Mouse (Mus musculus): Measurements from ENCODE around the gene Prkg2. TPM values are rescaled to one million over a fixed set of nuclear protein-coding genes. Genes with fewer than 3 reads are reported as not detected.
A peak's percentile ranks its signal among the peaks of the same experiment; 100 is the strongest.

The Prkg2 gene
- polyA plus RNA-seq, 1 experiment from 2014 or later, result 1.1 TPM

DNA sequence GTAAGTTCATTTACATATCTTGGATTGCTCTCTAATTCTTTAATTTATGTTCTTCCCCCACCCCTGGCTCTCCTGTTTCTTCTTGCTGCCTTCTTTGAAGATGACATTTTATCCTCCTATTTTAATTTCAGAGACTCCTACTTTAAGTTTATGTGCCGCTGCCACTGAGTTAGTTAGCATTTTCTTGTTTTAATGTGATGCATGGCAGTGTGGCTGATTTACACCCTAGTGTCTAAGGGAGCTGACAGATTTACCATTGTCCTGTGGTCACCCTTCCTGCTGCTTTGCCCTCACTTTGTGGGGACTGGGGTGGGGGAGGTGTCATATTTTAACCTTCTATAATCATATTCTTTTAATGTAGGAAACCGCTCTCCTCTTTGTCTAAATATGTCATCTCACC is 74.7 kb downstream of the Prkg2 start:
- Histone ChIP-seq H3K4me3 (no peak overlapping the region), H3K9me3 (replicated peaks) (no peaks in the 10 kb centered on the region), H3K36me3 (no peaks in the 10 kb centered on the region), H3K4me1 (0 out of 2 replicates have a peak, but pooled peaks cover 3% of the 10 kb centered on the region), H3K27ac (no peak overlapping the region), H3K27me3 (ENCODE audit: low read depth, poor library complexity, severe bottlenecking) (no peaks in the 10 kb centered on the region)
- DNase-seq (ENCODE audit: low spot score), result no peak
- WGBS, result 41% methylated on average over 2 of the region's 2 CpGs

DNA sequence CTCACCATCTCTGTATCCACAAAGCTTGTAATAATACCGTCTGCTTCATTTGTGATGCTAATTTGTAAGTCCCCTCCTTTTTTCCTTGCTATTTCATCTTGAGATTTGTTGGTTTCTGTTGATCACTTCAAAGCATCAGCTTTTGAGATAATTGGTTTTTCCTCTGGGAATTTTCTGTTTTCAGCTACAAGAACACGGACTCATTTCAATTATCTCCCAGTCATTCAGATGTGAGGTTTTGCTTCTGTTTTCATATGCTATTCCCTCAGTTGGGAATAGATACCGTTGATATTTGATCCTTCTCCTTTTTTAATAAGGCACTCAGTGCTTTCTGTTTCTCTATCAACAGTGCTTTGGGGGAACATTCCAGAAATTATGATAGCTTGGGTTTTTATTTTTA is 81.6 kb downstream of the Prkg2 start:
- H3K4me3 ChIP-seq, result no peak overlapping the region
- H3K4me1 ChIP-seq, result no peaks in the 10 kb centered on the region
- 70% methylated on average over 3 of the region's 3 CpGs for whole genome bisulfite sequencing
- DNase-seq (ENCODE audit: low spot score), result no peak
- no peak overlapping the region for H3K27ac ChIP-seq
- no peaks in the 10 kb centered on the region for H3K36me3 ChIP-seq
- H3K9me3 ChIP-seq (replicated peaks), result no peaks in the 10 kb centered on the region
- no peaks in the 10 kb centered on the region for H3K27me3 ChIP-seq (ENCODE audit: low read depth, poor library complexity, severe bottlenecking)

- Histone ChIP-seq H3K36me3 (no peaks in the 10 kb centered on the region), H3K27ac (no peak overlapping the region), H3K9me3 (replicated peaks) (no peaks in the 10 kb centered on the region), H3K27me3 (ENCODE audit: low read depth, poor library complexity, severe bottlenecking) (no peaks in the 10 kb centered on the region), H3K4me3 (no peak overlapping the region), H3K4me1 (no peaks in the 10 kb centered on the region)
- DNase-seq (ENCODE audit: low spot score), result no peak
- WGBS, result 62% methylated on average over 1 of the region's 1 CpGs
These were observed 83.8 kb downstream of the Prkg2 start for GRCm38 (mm10) chr5:98953386-98953785.

DNA sequence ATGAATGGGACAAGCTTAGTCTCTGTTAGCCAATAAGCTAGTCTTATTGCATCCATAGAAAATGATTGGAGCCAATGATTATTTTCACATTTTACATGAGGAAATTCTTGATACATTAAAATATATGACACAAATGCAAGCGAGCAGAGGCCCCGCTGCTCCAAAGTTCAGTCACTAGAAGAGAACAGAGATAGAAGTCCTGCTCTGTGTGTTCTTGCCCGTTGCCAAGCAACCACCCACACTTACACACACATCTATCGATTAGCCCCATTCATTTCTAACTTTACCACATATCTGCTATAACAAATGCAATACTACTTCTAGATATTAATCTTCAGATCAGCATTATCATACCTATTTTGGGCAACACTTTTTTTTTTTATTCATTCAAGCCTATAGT is 85.6 kb downstream of the Prkg2 start:
- peaks cover 12% of the 10 kb centered on the region for H3K4me1 ChIP-seq
- no peak overlapping the region for H3K4me3 ChIP-seq
- no peaks in the 10 kb centered on the region for H3K36me3 ChIP-seq
- no peaks in the 10 kb centered on the region for H3K9me3 ChIP-seq (replicated peaks)
- no peak overlapping the region for H3K27ac ChIP-seq
- WGBS, result 95% methylated on average over 4 of the region's 4 CpGs
- no peak for DNase-seq (ENCODE audit: low spot score)
- no peaks in the 10 kb centered on the region for H3K27me3 ChIP-seq (ENCODE audit: low read depth, poor library complexity, severe bottlenecking)

DNA sequence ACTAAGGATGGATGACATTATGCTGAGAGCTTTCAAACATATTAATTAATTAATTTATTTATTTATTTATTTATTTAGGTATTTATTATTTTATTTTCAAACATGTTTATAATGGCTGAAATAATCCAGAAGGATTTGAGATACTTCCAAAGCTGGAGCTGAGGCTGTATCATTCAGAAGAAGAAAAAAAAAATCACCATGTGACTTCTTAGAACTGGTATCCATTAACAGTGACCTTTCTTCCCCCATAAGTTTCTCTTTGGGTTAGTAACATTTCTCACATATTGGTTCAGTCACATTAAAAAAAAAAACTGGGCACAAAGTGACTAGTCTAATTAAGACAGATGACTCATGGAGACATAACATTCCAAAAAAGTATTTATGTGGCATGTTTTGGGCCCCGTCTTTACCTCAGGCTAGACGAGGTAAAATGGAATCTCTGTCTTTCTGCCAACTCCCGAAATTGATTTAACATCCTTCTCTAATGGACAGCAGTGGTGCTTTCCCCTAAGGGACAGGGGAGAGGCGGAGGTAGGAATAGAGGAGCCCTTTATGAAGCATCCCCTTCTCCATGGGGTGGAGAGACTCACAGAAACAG is 86.6 kb downstream of the Prkg2 start:
- DNase-seq (ENCODE audit: low spot score), result no peak
- no peak overlapping the region for H3K27ac ChIP-seq
- WGBS, result 59% methylated on average over 4 of the region's 4 CpGs
- H3K9me3 ChIP-seq (replicated peaks), result no peaks in the 10 kb centered on the region
- H3K4me3 ChIP-seq, result no peak overlapping the region
- no peaks in the 10 kb centered on the region for H3K27me3 ChIP-seq (ENCODE audit: low read depth, poor library complexity, severe bottlenecking)
- peaks cover 20% of the 10 kb centered on the region for H3K4me1 ChIP-seq
- H3K36me3 ChIP-seq, result no peaks in the 10 kb centered on the region

DNA sequence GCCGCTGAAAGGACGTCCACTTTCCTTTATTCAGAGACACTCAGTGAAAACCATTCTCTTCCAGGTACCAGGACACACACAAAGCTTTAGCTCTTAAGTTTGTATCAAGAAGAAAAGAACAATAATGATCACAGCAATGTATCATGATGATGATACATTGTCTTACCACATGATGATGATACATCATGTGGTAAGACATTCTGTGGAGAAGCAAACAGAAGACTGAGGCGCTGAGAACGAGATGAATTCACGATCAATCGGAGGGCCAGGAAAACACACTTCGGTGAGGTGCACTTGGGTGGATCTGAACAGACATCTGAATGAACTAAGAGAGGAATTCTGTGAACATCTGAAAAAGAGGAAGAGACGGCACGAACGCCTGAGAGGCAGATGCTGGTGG is 87.4 kb downstream of the Prkg2 start:
- Histone ChIP-seq H3K9me3 (replicated peaks) (no peaks in the 10 kb centered on the region), H3K4me1 (peaks cover 20% of the 10 kb centered on the region), H3K27ac (no peak overlapping the region), H3K27me3 (ENCODE audit: low read depth, poor library complexity, severe bottlenecking) (no peaks in the 10 kb centered on the region), H3K36me3 (no peaks in the 10 kb centered on the region), H3K4me3 (no peak overlapping the region)
- WGBS, result 91% methylated on average over 10 of the region's 10 CpGs
- DNase-seq (ENCODE audit: low spot score), result no peak

GRCm38 (mm10) chr5:98946656-98947055 is 90.5 kb downstream of the Prkg2 start:
- Histone ChIP-seq H3K27me3 (ENCODE audit: low read depth, poor library complexity, severe bottlenecking) (peaks cover 5% of the 10 kb centered on the region; the same call in 1 of the 2 replicates), H3K4me1 (peaks cover 20% of the 10 kb centered on the region), H3K36me3 (no peaks in the 10 kb centered on the region), H3K9me3 (replicated peaks) (no peaks in the 10 kb centered on the region), H3K4me3 (no peak overlapping the region), H3K27ac (no peak overlapping the region)
- DNase-seq (ENCODE audit: low spot score), result no peak
- 81% methylated on average over 20 of the region's 20 CpGs for WGBS

GRCm38 (mm10) chr5:98946117-98946620 is 91.0 kb downstream of the Prkg2 start:
- no peak for DNase-seq (ENCODE audit: low spot score)
- peaks cover 22% of the 10 kb centered on the region for H3K4me1 ChIP-seq
- H3K9me3 ChIP-seq (replicated peaks), result no peaks in the 10 kb centered on the region
- 62% methylated on average over 4 of the region's 4 CpGs for WGBS
- no peaks in the 10 kb centered on the region for H3K36me3 ChIP-seq
- H3K27ac ChIP-seq, result no peak overlapping the region
- no peak overlapping the region for H3K4me3 ChIP-seq
- H3K27me3 ChIP-seq (ENCODE audit: low read depth, poor library complexity, severe bottlenecking), result peaks cover 7% of the 10 kb centered on the region; the same call in 1 of the 2 replicates

- Histone ChIP-seq H3K4me1 (peaks cover 45% of the 10 kb centered on the region), H3K27me3 (ENCODE audit: low read depth, poor library complexity, severe bottlenecking) (peaks cover 7% of the 10 kb centered on the region; the same call in 1 of the 2 replicates), H3K4me3 (no peak overlapping the region), H3K27ac (no peak overlapping the region), H3K9me3 (replicated peaks) (no peaks in the 10 kb centered on the region), H3K36me3 (no peaks in the 10 kb centered on the region)
- WGBS, result 69% methylated on average over 6 of the region's 6 CpGs
- DNase-seq (ENCODE audit: low spot score), result no peak
These were observed 93.4 kb downstream of the Prkg2 start for GRCm38 (mm10) chr5:98943776-98944175.

- peak; percentile 53 for DNase-seq (ENCODE audit: low spot score)
- peaks cover 7% of the 10 kb centered on the region; the same call in 1 of the 2 replicates for H3K27me3 ChIP-seq (ENCODE audit: low read depth, poor library complexity, severe bottlenecking)
- peaks cover 45% of the 10 kb centered on the region for H3K4me1 ChIP-seq
- no peaks in the 10 kb centered on the region for H3K9me3 ChIP-seq (replicated peaks)
- 7% methylated on average over 6 of the region's 6 CpGs for WGBS
- H3K27ac ChIP-seq, result no peak overlapping the region
- no peak overlapping the region for H3K4me3 ChIP-seq
- H3K36me3 ChIP-seq, result no peaks in the 10 kb centered on the region
These were observed 96.4 kb downstream of the Prkg2 start for GRCm38 (mm10) chr5:98940731-98941130.

DNA sequence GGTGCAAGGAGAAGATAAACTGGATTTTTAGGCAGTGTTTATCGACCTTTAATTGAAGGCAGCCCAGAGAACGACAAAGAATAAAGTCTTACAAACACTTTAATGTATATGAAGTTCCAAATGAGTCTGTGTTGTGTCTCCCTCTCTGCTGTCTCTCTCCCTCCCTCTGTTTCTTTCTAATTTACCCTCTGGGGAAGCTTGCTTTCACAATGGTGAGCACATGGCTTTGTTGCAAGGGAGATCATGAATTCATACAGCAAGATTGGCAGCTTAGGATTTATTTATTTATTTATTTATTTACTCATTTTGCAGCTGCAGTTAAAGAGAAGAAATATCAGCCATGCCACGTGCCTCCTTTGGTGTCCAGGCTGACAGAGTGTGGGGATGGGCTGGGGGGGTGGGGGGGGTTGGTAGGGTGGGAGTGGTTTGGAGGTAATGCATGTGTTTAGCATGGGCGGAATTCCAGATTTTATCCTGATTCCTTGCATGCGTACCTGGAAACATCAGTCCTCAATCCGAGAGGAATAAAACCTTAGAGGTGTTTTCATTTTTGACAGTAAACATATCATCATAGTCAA is 97.4 kb downstream of the Prkg2 start:
- 63% methylated on average over 6 of the region's 6 CpGs for WGBS
- Histone ChIP-seq H3K27ac (no peak overlapping the region), H3K4me3 (no peak overlapping the region), H3K4me1 (peaks cover 47% of the 10 kb centered on the region), H3K36me3 (no peaks in the 10 kb centered on the region), H3K27me3 (ENCODE audit: low read depth, poor library complexity, severe bottlenecking) (peaks cover 7% of the 10 kb centered on the region; the same call in 1 of the 2 replicates), H3K9me3 (replicated peaks) (no peaks in the 10 kb centered on the region)
- no peak for DNase-seq (ENCODE audit: low spot score)

- Histone ChIP-seq H3K27ac (no peak overlapping the region), H3K36me3 (no peaks in the 10 kb centered on the region), H3K27me3 (ENCODE audit: low read depth, poor library complexity, severe bottlenecking) (peaks cover 7% of the 10 kb centered on the region; the same call in 1 of the 2 replicates), H3K9me3 (replicated peaks) (no peaks in the 10 kb centered on the region), H3K4me3 (no peak overlapping the region), H3K4me1 (peaks cover 47% of the 10 kb centered on the region)
- 85% methylated on average over 9 of the region's 9 CpGs for WGBS
- no peak for DNase-seq (ENCODE audit: low spot score)
These were observed 98.0 kb downstream of the Prkg2 start for GRCm38 (mm10) chr5:98939116-98939515.

GRCm38 (mm10) chr5:98937879-98938278 is 99.3 kb downstream of the Prkg2 start:
- Histone ChIP-seq H3K4me3 (no peak overlapping the region), H3K27me3 (ENCODE audit: low read depth, poor library complexity, severe bottlenecking) (peaks cover 7% of the 10 kb centered on the region; the same call in 1 of the 2 replicates), H3K36me3 (no peaks in the 10 kb centered on the region), H3K4me1 (peaks cover 47% of the 10 kb centered on the region), H3K27ac (no peak overlapping the region), H3K9me3 (replicated peaks) (no peaks in the 10 kb centered on the region)
- no peak for DNase-seq (ENCODE audit: low spot score)
- WGBS, result 34% methylated on average over 4 of the region's 4 CpGs

All from limb, embryonic 10.5 days (tissue).